Mouse (Mus musculus) hindbrain, embryonic 11.5 days (tissue): Measurements from ENCODE around the gene Tnfrsf21. TPM values are rescaled to one million over a fixed set of nuclear protein-coding genes. Genes with fewer than 3 reads are reported as not detected.

ENCODE experiments used
- ATAC-seq: fragments of 200-750 bp; cut with Nextera tagmentation; 2 replicates; pipeline ENCODE4 v1.8.0; 2017; ENCODE audit warnings: mild to moderate bottlenecking, moderate TSS enrichment, moderate library complexity; ENCODE audit not compliant: low FRiP score
- DNase-seq: peaks from one replicate; pipeline ENCODE4 v3.0.0-alpha.2; 2015; ENCODE audit warnings: low spot score
- H3K27ac ChIP-seq: fragments of 300-500 bp; sonication (generic); 2 replicates; pipeline ENCODE4 v1.5.1; 2014; ENCODE audit warnings: mild to moderate bottlenecking, low read depth, low read length
- H3K27me3 ChIP-seq: fragments of 300-500 bp; sonication (generic); 2 replicates; pipeline ENCODE4 v1.6.1; 2014; ENCODE audit warnings: mild to moderate bottlenecking, low read length, moderate library complexity, mixed read lengths; ENCODE audit not compliant: control insufficient read depth, insufficient read depth
- H3K36me3 ChIP-seq: fragments of 300-500 bp; sonication (generic); 2 replicates; pipeline ENCODE4 v1.6.1; 2014; ENCODE audit warnings: mild to moderate bottlenecking, low read length, moderate library complexity, mixed read lengths; ENCODE audit not compliant: control insufficient read depth, insufficient read depth
- H3K4me1 ChIP-seq: fragments of 300-500 bp; sonication (generic); replicated peaks from 2 replicates; pipeline ENCODE4 v1.6.1; 2014; ENCODE audit warnings: low read length, mixed read lengths; ENCODE audit not compliant: control insufficient read depth, insufficient read depth
- H3K4me2 ChIP-seq: fragments of 300-500 bp; sonication (generic); replicated peaks from 2 replicates; pipeline ENCODE4 v1.6.1; 2014; ENCODE audit warnings: mild to moderate bottlenecking, low read depth, low read length
- H3K4me3 ChIP-seq: fragments of 300-500 bp; sonication (generic); 2 replicates; pipeline ENCODE4 v1.5.1; 2014; ENCODE audit warnings: low read depth, low read length
- H3K9ac ChIP-seq: fragments of 300-500 bp; sonication (generic); 2 replicates; pipeline ENCODE4 v1.6.1; 2014; ENCODE audit warnings: low read depth, low read length
- H3K9me3 ChIP-seq: fragments of 300-500 bp; sonication (generic); 2 replicates; pipeline ENCODE4 v1.6.1; 2016; ENCODE audit warnings: low read length; ENCODE audit not compliant: control insufficient read depth
- WGBS: fragments of 180-500 bp; shearing (Covaris S2); extraction: QIAGEN DNeasy Blood & Tissue Kit; methylation state at CpG from one replicate; pipeline ENCODE4 v1.1.7; 2014; 5-methylcytosine and 5-hydroxymethylcytosine counted together
- polyA plus RNA-seq: library from polyadenylated mRNA; unstranded; fragments of >200 nt; fragmentation: Nextera tagmentation; extraction: Ambion mirVana; gene quantifications from 2 replicates; pipeline ENCODE4 v1.2.1, GENCODE M21; 2014

The Tnfrsf21 gene
- polyA plus RNA-seq, 1 experiment from 2014 or later = 29.5 TPM

DNA sequence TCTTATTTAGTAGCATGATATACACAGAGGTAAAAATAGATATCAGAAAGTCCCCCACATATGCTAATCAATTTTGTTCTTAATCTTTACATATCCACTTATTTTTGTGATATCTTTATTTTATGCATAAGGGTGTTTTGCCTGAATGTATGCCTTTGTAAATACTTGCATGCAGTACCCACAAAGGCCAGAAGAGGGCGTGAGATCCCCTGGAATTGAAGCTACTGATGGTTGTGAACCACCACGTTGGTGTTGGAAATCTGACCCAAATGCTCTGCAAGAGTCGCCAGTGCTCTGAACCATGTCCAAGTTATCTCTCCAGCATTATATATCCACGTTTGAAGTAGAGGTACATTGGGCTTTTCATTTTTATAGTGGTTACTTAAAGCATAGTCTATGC lies 28.7 kb upstream of the Tnfrsf21 start:
- DNase-seq (peak; percentile 36), ATAC-seq (no peak)
- Histone ChIP-seq H3K9ac (no peak overlapping the region), H3K4me2 (no peak overlapping the region), H3K4me3 (no peak overlapping the region), H3K4me1 (no peaks in the 10 kb centered on the region), H3K9me3 (no peaks in the 10 kb centered on the region), H3K27me3 (no peaks in the 10 kb centered on the region), H3K27ac (no peak overlapping the region), H3K36me3 (no peaks in the 10 kb centered on the region)
- 29% methylated on average over 4 of the region's 4 CpGs for WGBS

DNA sequence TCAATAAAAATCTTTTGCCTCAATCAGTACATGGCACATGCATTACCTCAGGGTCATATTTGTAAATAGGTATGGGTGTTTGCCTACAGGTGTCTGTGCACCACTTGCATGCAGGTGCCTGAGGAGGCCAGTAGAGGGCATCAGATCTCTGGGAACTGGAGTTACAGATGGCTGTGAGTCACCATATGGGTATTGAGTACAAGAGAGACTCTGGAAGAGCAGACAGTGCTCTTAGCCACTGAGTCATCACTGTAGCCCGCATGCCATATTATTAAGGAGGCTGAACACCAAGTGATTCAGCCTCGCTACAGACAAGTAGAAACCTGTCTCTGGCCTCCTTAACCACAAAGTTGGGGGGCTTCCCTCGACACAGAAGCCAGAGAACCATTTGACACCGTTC lies 26.4 kb upstream of the Tnfrsf21 start:
- ATAC-seq = no peak
- Histone ChIP-seq H3K9me3 (no peaks in the 10 kb centered on the region), H3K4me1 (no peaks in the 10 kb centered on the region), H3K9ac (no peak overlapping the region), H3K27me3 (no peaks in the 10 kb centered on the region), H3K27ac (no peak overlapping the region), H3K36me3 (no peaks in the 10 kb centered on the region), H3K4me3 (no peak overlapping the region), H3K4me2 (no peak overlapping the region)
- WGBS = 91% methylated on average over 4 of the region's 4 CpGs
- no peak for DNase-seq

DNA sequence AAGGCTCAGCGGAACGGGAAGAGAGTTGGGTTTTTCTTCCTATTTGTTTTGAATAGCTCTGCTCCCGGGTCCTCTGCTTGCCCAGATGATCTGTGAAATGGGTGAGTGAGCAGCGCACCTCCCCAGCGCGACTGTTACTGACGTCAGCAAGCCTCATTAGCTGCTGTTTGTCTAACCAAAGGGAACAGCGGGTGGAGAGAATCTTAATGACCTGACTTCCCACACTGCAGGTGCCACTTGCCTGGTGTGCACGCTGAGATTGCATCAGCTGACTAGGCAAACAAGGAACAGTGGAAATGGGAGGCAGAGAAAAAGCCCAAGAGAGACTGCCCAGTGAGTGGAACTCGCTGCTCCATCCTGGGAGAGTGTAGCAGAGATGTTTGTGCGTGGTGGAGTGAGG lies 25.2 kb upstream of the Tnfrsf21 start:
- Histone ChIP-seq H3K9me3 (no peaks in the 10 kb centered on the region), H3K27ac (no peak overlapping the region), H3K4me2 (no peak overlapping the region), H3K4me3 (no peak overlapping the region), H3K27me3 (no peaks in the 10 kb centered on the region), H3K4me1 (no peaks in the 10 kb centered on the region), H3K9ac (no peak overlapping the region), H3K36me3 (no peaks in the 10 kb centered on the region)
- ATAC-seq = no peak
- DNase-seq = no peak
- WGBS = 57% methylated on average over 11 of the region's 11 CpGs

DNA sequence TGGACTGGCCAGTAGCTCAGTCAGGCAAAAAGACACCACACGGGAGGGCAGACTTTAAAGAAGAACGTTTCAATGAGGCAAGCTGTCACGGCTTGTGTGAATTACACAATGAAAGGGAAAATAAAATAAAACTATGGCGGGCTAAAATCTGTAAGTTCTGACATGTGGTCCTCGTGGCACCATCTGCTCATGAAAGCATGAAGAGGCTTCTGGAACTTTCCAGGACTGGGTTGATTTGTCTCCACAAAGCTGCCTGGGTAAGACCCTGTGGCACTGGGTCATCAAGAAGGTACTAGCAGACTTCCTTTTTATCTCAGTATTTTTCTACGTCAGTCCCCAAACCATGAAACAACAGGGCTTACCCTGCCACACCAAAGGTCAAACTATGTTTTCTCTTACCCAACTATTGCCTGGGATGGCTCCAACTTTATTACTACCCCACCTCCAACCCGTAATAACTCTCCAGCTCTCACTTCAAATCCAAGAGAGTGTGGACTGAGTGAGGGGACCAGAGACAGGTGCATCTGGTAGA lies 16.8 kb upstream of the Tnfrsf21 start:
- 77% methylated on average over 7 of the region's 7 CpGs for WGBS
- ATAC-seq (no peak), DNase-seq (no peak)
- H3K9ac ChIP-seq = no peak overlapping the region
- no peaks in the 10 kb centered on the region for H3K9me3 ChIP-seq
- H3K4me1 ChIP-seq = no peaks in the 10 kb centered on the region
- no peak overlapping the region for H3K4me3 ChIP-seq
- no peak overlapping the region for H3K27ac ChIP-seq
- no peak overlapping the region for H3K4me2 ChIP-seq
- H3K27me3 ChIP-seq = no peaks in the 10 kb centered on the region
- H3K36me3 ChIP-seq = no peaks in the 10 kb centered on the region

DNA sequence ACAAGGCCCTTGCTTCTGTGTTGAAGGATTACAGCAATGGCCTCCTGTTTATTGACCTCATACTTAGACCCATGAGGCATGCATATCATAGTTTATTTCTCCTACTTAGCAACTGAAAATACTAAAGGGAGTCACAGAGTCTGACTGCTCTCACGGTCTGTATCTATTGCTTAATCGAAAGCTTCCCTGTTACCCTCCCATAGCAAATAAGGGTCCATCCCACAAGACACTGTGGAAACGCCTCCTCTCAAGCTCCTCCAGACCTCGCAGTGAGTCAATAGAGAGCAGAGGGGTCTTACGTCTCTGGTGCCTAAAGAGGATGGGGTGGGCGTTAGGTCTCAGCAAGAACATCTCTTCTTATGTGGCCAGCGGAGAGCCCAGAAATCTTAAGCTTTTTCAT lies 15.8 kb upstream of the Tnfrsf21 start:
- 91% methylated on average over 7 of the region's 7 CpGs for WGBS
- H3K27me3 ChIP-seq = no peaks in the 10 kb centered on the region
- H3K4me1 ChIP-seq = no peaks in the 10 kb centered on the region

DNA sequence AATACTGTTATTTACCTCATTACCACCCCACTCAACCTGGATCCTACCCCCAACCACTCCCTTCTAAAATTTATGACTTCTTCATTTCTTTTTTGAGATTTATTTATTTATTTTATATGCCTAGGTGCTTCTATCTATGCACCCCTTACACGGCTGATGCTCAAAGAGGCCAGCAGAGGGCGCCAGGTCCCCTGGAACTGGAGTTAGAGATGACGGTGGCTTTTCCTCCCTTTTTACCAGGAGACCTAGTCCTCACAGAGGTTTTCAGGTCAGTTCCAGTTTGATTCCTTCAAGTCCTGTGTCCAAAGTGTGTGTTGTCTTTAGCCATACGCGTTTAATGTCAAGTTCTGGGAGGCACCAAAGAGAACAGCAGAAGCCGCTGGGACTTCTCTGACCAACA lies 3.6 kb upstream of the Tnfrsf21 start:
- no peak overlapping the region for H3K4me2 ChIP-seq
- H3K36me3 ChIP-seq = no peaks in the 10 kb centered on the region
- no peak overlapping the region for H3K4me3 ChIP-seq
- no peak overlapping the region for H3K9ac ChIP-seq
- H3K27ac ChIP-seq = no peak overlapping the region
- H3K9me3 ChIP-seq = no peaks in the 10 kb centered on the region
- ATAC-seq (no peak), DNase-seq (peak; percentile 84)
- 21% methylated on average over 6 of the region's 6 CpGs for WGBS
- H3K27me3 ChIP-seq = no peaks in the 10 kb centered on the region
- H3K4me1 ChIP-seq = no peaks in the 10 kb centered on the region

More for the DNA sequence above, 15.8 kb upstream of the Tnfrsf21 start:
- no peak overlapping the region for H3K9ac ChIP-seq
- no peak overlapping the region for H3K4me3 ChIP-seq
- no peaks in the 10 kb centered on the region for H3K9me3 ChIP-seq
- no peak overlapping the region for H3K27ac ChIP-seq
- no peak for DNase-seq
- H3K36me3 ChIP-seq = no peaks in the 10 kb centered on the region
- no peak for ATAC-seq
- no peak overlapping the region for H3K4me2 ChIP-seq

DNA sequence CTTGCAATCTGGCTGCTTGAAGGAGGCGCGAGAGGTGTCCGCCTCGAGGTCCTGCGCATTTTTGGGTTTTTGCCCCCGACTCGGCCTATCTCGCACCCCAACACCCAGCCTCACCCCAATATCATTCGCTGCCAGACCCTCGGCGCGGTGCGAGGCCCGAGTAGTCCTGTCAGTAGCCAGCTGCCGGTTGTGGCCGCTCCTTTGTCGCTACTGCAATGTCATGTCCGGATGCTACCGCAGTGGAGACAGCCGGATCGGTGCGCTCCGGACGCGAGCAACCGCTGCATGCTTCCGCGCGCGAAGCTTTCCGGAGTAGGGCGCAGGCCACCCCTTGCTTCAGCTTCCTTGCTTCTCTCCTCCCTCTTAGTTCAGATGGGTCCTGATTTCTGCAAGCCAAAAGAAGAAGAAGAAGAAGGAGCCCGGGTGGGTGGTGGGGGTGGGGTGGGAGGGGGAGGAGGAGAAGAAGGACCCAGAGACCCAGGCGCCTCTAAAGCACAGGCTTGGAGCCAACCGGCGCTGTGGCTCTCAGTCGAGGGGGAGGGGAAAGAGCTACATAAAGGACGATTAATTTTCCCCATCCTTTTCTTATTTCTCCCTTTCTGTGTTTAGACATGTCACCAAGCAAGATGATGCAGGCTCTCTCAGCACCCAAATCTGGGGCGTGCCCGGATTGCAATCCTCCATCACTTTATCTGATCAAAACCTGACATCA lies 1.1 kb downstream of the Tnfrsf21 start:
- Histone ChIP-seq H3K36me3 (no peaks in the 10 kb centered on the region), H3K9me3 (no peaks in the 10 kb centered on the region), H3K27ac (peak overlapping the region; percentile 90; the same call in 1 of the 2 replicates), H3K4me2 (peak overlapping the region; percentile 77), H3K27me3 (no peaks in the 10 kb centered on the region), H3K4me3 (peak overlapping the region; percentile 87), H3K9ac (peak overlapping the region; percentile 95), H3K4me1 (no peaks in the 10 kb centered on the region)
- ATAC-seq (peak; percentile 56), DNase-seq (peak; percentile 72)
- WGBS = 1% methylated on average over 39 of the region's 40 CpGs

DNA sequence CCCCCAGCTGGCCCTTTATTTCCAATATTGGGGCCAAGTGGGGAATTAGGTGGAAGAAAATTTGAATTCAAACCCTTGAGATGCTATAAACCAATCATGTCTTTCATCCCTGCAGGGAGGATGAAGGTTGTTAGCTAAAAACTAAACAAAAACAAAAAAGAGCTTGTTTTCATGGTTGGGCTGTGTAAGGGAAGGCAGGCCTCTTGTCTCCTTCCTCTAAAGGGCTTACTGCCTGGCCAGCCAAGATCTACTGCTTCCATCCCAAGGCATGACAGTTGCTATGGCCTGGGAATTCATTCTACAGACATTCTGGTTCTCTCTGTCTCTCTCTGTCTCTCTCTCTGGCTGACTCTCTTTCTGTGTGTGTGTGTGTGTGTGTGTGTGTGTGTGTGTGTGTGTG lies 1.7 kb downstream of the Tnfrsf21 start:
- Histone ChIP-seq H3K36me3 (no peaks in the 10 kb centered on the region), H3K9ac (peak overlapping the region; percentile 95), H3K4me3 (peak overlapping the region; percentile 87), H3K27ac (no peak overlapping the region), H3K27me3 (no peaks in the 10 kb centered on the region), H3K4me2 (peak overlapping the region; percentile 77), H3K4me1 (no peaks in the 10 kb centered on the region), H3K9me3 (no peaks in the 10 kb centered on the region)
- DNase-seq (no peak), ATAC-seq (no peak)

DNA sequence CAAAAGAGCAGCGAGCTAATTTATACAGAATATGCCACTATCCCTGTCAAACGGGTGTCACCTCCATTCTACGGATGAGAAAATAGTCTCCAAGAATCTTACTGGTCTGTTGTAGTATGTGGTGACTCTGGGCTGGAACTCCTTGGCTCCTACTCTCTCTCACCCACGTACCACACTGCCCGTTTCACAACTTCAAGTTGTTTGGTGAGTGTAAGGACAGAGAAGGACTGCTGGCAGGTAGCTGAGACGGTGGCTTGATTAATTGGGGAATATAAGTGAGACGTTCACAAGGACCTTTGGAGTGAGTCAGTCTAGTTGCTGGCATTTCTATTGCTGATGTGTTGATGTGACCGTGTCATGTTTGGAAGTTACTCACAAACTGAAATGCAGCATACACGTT lies 3.3 kb downstream of the Tnfrsf21 start:
- H3K4me3 ChIP-seq = no peak overlapping the region
- WGBS = 95% methylated on average over 9 of the region's 9 CpGs
- no peak for DNase-seq
- H3K4me1 ChIP-seq = no peaks in the 10 kb centered on the region
- H3K9ac ChIP-seq = no peak overlapping the region
- no peaks in the 10 kb centered on the region for H3K9me3 ChIP-seq
- no peak for ATAC-seq
- H3K4me2 ChIP-seq = no peak overlapping the region
- H3K36me3 ChIP-seq = no peaks in the 10 kb centered on the region
- no peaks in the 10 kb centered on the region for H3K27me3 ChIP-seq
- H3K27ac ChIP-seq = no peak overlapping the region
